Comparison of ENCODE assay signal across 17 mouse cellular contexts in genomic region chr4:134481270-134481669, GRCm38 (mm10). TPM values are rescaled to one million over a fixed set of nuclear protein-coding genes. Genes with fewer than 3 reads are reported as not detected.
A peak's percentile ranks its signal among the peaks of the same experiment; 100 is the strongest.
DNase-seq lines count a peak whose midpoint lies in the region; ATAC-seq and TF ChIP-seq lines count a peak whose summit lies in the region.
"Had no signal": no experiment of that assay in that cellular context is flagged by ENCODE, and none has a peak within 500 bp of the region (broad histone marks: within the 10 kb centered on the region; RNA-seq: fewer than 3 reads in every experiment).

No protein-coding gene starts in this region.

- H3K9me3 ChIP-seq in lung, postnatal 0 days (ENCODE audit: low read length), result no peaks in the 10 kb centered on the region
- no peaks in the 10 kb centered on the region for H3K9me3 ChIP-seq in ES-Bruce4 (replicated peaks; ENCODE audit: control insufficient read depth, insufficient read depth, low read length, poor library complexity, severe bottlenecking)
- no peaks in the 10 kb centered on the region for H3K9me3 ChIP-seq in forebrain, postnatal 0 days (ENCODE audit: low read length)
- H3K9me3 ChIP-seq: embryonic facial prominence, embryonic 10.5 days; embryonic facial prominence, embryonic 13.5 days; forebrain, embryonic 12.5 days; forebrain, embryonic 15.5 days; hindbrain, embryonic 12.5 days; hindbrain, embryonic 15.5 days had no signal

- TF ChIP-seq EP300 in lung, postnatal 0 days (IDR thresholded peaks at IDR 0.05), result peak; percentile 12; the same call in 1 of the 2 replicates
- TF ChIP-seq EP300 in ES-Bruce4 (IDR thresholded peaks at IDR 0.05; ENCODE audit: insufficient read depth, low read depth, low read length), result no peak

- peak; percentile 40 for DNase-seq in lung, postnatal 0 days (ENCODE audit: low spot score)
- no peak for DNase-seq in lung, postnatal 14 days
- DNase-seq in forebrain, postnatal 0 days, result no peak
- no peak for DNase-seq in adrenal gland, postnatal 14 days
- DNase-seq: adrenal gland, adult 8-10 months had no signal

- ATAC-seq in lung, postnatal 0 days, result peak; percentile 65
- peak; percentile 13; the same call in 1 of the 2 replicates for ATAC-seq in megakaryocyte, adult 5-6 weeks (ENCODE audit: poor library complexity, severe bottlenecking)
- no peak for ATAC-seq in forebrain, postnatal 0 days
- ATAC-seq: activated CD4-positive, CD25-positive, alpha-beta regulatory T cell, adult 4 months; forebrain, embryonic 15.5 days had no signal

- no peak for TF ChIP-seq POLR2A in ES-Bruce4 (IDR thresholded peaks at IDR 0.05; ENCODE audit: insufficient read depth, low read length)

- H3K9ac ChIP-seq in lung, postnatal 0 days (replicated peaks; ENCODE audit: low read depth), result no peak overlapping the region
- no peak overlapping the region for H3K9ac ChIP-seq in ES-Bruce4 (ENCODE audit: low read depth, poor library complexity, severe bottlenecking)
- no peak overlapping the region for H3K9ac ChIP-seq in forebrain, postnatal 0 days
- H3K9ac ChIP-seq: embryonic facial prominence, embryonic 13.5 days; forebrain, embryonic 12.5 days; forebrain, embryonic 15.5 days; hindbrain, embryonic 12.5 days; hindbrain, embryonic 15.5 days had no signal

- no peaks in the 10 kb centered on the region for H3K4me1 ChIP-seq in lung, postnatal 0 days (ENCODE audit: insufficient read depth, low read depth, low read length)
- no peaks in the 10 kb centered on the region for H3K4me1 ChIP-seq in ES-Bruce4 (ENCODE audit: control insufficient read depth, insufficient read depth, low read length)
- no peaks in the 10 kb centered on the region for H3K4me1 ChIP-seq in forebrain, postnatal 0 days (ENCODE audit: insufficient read depth)
- H3K4me1 ChIP-seq: embryonic facial prominence, embryonic 13.5 days; hindbrain, embryonic 12.5 days had no signal

- H3K27ac ChIP-seq in lung, postnatal 0 days (ENCODE audit: low read length), result peak overlapping the region; percentile 74
- peak overlapping the region; percentile 52 for H3K27ac ChIP-seq in ES-Bruce4 (ENCODE audit: insufficient read depth, low read length)
- no peak overlapping the region for H3K27ac ChIP-seq in forebrain, postnatal 0 days (ENCODE audit: low read depth, low read length)
- H3K27ac ChIP-seq: embryonic facial prominence, embryonic 10.5 days; embryonic facial prominence, embryonic 13.5 days; forebrain, embryonic 12.5 days; forebrain, embryonic 15.5 days; gastrocnemius, adult 2 months; hindbrain, embryonic 12.5 days; hindbrain, embryonic 15.5 days had no signal

- 34% methylated on average over 6 of the region's 6 CpGs for WGBS in lung, postnatal 0 days
- 63% methylated on average over 6 of the region's 6 CpGs for WGBS in forebrain, postnatal 0 days

- H3K4me2 ChIP-seq in lung, postnatal 0 days (replicated peaks; ENCODE audit: low read depth, low read length), result no peak overlapping the region
- no peak overlapping the region for H3K4me2 ChIP-seq in forebrain, postnatal 0 days (ENCODE audit: low read depth)
- H3K4me2 ChIP-seq: embryonic facial prominence, embryonic 13.5 days; forebrain, embryonic 12.5 days; forebrain, embryonic 15.5 days; heart, embryonic 11.5 days; hindbrain, embryonic 12.5 days; hindbrain, embryonic 15.5 days had no signal

- no peak overlapping the region for H3K4me3 ChIP-seq in lung, postnatal 0 days (ENCODE audit: low read depth, low read length)
- H3K4me3 ChIP-seq in ES-Bruce4 (ENCODE audit: low read depth, low read length), result no peak overlapping the region
- H3K4me3 ChIP-seq in forebrain, postnatal 0 days (ENCODE audit: low read depth, low read length), result no peak overlapping the region
- H3K4me3 ChIP-seq: embryonic facial prominence, embryonic 10.5 days; embryonic facial prominence, embryonic 13.5 days; erythroblast, embryonic 14.5 days; forebrain, embryonic 12.5 days; forebrain, embryonic 15.5 days; gastrocnemius, adult 2 months; hindbrain, embryonic 12.5 days; hindbrain, embryonic 15.5 days had no signal

- no peaks in the 10 kb centered on the region for H3K27me3 ChIP-seq in lung, postnatal 0 days (replicated peaks; ENCODE audit: insufficient read depth, low read length)
- no peaks in the 10 kb centered on the region for H3K27me3 ChIP-seq in ES-Bruce4 (ENCODE audit: control insufficient read depth, insufficient read depth, low read length, poor library complexity, severe bottlenecking)
- H3K27me3 ChIP-seq in forebrain, postnatal 0 days (ENCODE audit: insufficient read depth, low read length), result no peaks in the 10 kb centered on the region
- H3K27me3 ChIP-seq: forebrain, embryonic 15.5 days; hindbrain, embryonic 15.5 days had no signal

- H3K36me3 ChIP-seq in lung, postnatal 0 days (ENCODE audit: insufficient read depth, low read length), result no peaks in the 10 kb centered on the region
- H3K36me3 ChIP-seq in ES-Bruce4 (ENCODE audit: control insufficient read depth, insufficient read depth, low read length, poor library complexity, severe bottlenecking), result no peaks in the 10 kb centered on the region
- peaks cover 12% of the 10 kb centered on the region for H3K36me3 ChIP-seq in forebrain, postnatal 0 days (ENCODE audit: insufficient read depth)

- TF ChIP-seq CTCF in lung, postnatal 0 days (IDR thresholded peaks at IDR 0.05), result peak; percentile 53
- no peak for TF ChIP-seq CTCF in ES-Bruce4 (IDR thresholded peaks at IDR 0.05; ENCODE audit: low read depth, low read length)
- no peak for TF ChIP-seq CTCF in forebrain, postnatal 0 days (IDR thresholded peaks at IDR 0.05; ENCODE audit: low read depth)

RNA-seq across cellular contexts. Expression of gene Stmn1, which starts 13.2 kb away (rescaled TPM):
- 260 and 357 TPM in 2 replicates for polyA plus RNA-seq in lung, postnatal 0 days (2015; fragmentation: Nextera tagmentation; extraction: Ambion mirVana)
- polyA plus RNA-seq in ES-Bruce4 (2011; ENCODE audit: insufficient read depth, insufficient read length, low read depth, missing spikeins), result 266 and 270 TPM in 2 replicates
- 563 and 570 TPM in 2 replicates for total RNA-seq in megakaryocyte, adult 5-6 weeks (2015)
- total RNA-seq in megakaryocyte, adult 5-6 weeks (2017), result 790 and 821 TPM in 2 replicates
- 2,537 and 3,460 TPM in 2 replicates for total RNA-seq in forebrain, postnatal 0 days (2014; rRNA removed)
- 7,274 and 8,446 TPM in 2 replicates for polyA plus RNA-seq in forebrain, postnatal 0 days (2015; fragmentation: Nextera tagmentation; extraction: Ambion mirVana)
- total RNA-seq in adrenal gland, postnatal 14 days (2021), result 118 and 119 TPM in 2 replicates

RNA-seq across cellular contexts. Expression of gene Paqr7, which starts 15.2 kb away (rescaled TPM):
- polyA plus RNA-seq in lung, postnatal 0 days (2015; fragmentation: Nextera tagmentation; extraction: Ambion mirVana), result 27.5 and 33.0 TPM in 2 replicates
- polyA plus RNA-seq in ES-Bruce4 (2011; ENCODE audit: insufficient read depth, insufficient read length, low read depth, missing spikeins), result 1.5 and 3.4 TPM in 2 replicates
- total RNA-seq in megakaryocyte, adult 5-6 weeks (2015), result 10.7 and 11.7 TPM in 2 replicates
- total RNA-seq in megakaryocyte, adult 5-6 weeks (2017), result 17.0 and 17.6 TPM in 2 replicates
- total RNA-seq in forebrain, postnatal 0 days (2014; rRNA removed), result 33.9 and 36.6 TPM in 2 replicates
- polyA plus RNA-seq in forebrain, postnatal 0 days (2015; fragmentation: Nextera tagmentation; extraction: Ambion mirVana), result 21.3 and 28.1 TPM in 2 replicates
- total RNA-seq in adrenal gland, postnatal 14 days (2021), result 25.9 and 32.2 TPM in 2 replicates
- polyA plus RNA-seq: erythroblast, embryonic 14.5 days had no signal

RNA-seq across cellular contexts. Expression of gene Aunip, which starts 29.5 kb away (rescaled TPM):
- polyA plus RNA-seq in lung, postnatal 0 days (2015; fragmentation: Nextera tagmentation; extraction: Ambion mirVana), result 0.84 and 1.6 TPM in 2 replicates
- polyA plus RNA-seq in ES-Bruce4 (2011; ENCODE audit: insufficient read depth, insufficient read length, low read depth, missing spikeins), result 32.4 and 38.3 TPM in 2 replicates
- 3.7 and 3.9 TPM in 2 replicates for total RNA-seq in megakaryocyte, adult 5-6 weeks (2015)
- 12.6 and 17.0 TPM in 2 replicates for total RNA-seq in megakaryocyte, adult 5-6 weeks (2017)
- total RNA-seq in forebrain, postnatal 0 days (2014; rRNA removed), result 1.2 and 1.8 TPM in 2 replicates
- polyA plus RNA-seq in forebrain, postnatal 0 days (2015; fragmentation: Nextera tagmentation; extraction: Ambion mirVana), result 1.1 and 1.3 TPM in 2 replicates
- 1.8 and 3.0 TPM in 2 replicates for total RNA-seq in adrenal gland, postnatal 14 days (2021)
- total RNA-seq: gastrocnemius, adult 2 months had no signal

RNA-seq across cellular contexts. Expression of gene Mtfr1l, which starts 53.9 kb away (rescaled TPM):
- 169 and 188 TPM in 2 replicates for polyA plus RNA-seq in lung, postnatal 0 days (2015; fragmentation: Nextera tagmentation; extraction: Ambion mirVana)
- polyA plus RNA-seq in ES-Bruce4 (2011; ENCODE audit: insufficient read depth, insufficient read length, low read depth, missing spikeins), result 50.5 and 51.9 TPM in 2 replicates
- total RNA-seq in megakaryocyte, adult 5-6 weeks (2015), result 40.4 and 48.1 TPM in 2 replicates
- total RNA-seq in megakaryocyte, adult 5-6 weeks (2017), result 33.6 and 38.3 TPM in 2 replicates
- 116 and 119 TPM in 2 replicates for total RNA-seq in forebrain, postnatal 0 days (2014; rRNA removed)
- polyA plus RNA-seq in forebrain, postnatal 0 days (2015; fragmentation: Nextera tagmentation; extraction: Ambion mirVana), result 191 and 194 TPM in 2 replicates
- total RNA-seq in adrenal gland, postnatal 14 days (2021), result 103 and 113 TPM in 2 replicates
